Mouse (Mus musculus): ENCODE results near the gene 4933415F23Rik. TPM values are rescaled to one million over a fixed set of nuclear protein-coding genes. Genes with fewer than 3 reads are reported as not detected.

Gene 4933415F23Rik
- polyA plus RNA-seq, 2 experiments: not detected

DNA sequence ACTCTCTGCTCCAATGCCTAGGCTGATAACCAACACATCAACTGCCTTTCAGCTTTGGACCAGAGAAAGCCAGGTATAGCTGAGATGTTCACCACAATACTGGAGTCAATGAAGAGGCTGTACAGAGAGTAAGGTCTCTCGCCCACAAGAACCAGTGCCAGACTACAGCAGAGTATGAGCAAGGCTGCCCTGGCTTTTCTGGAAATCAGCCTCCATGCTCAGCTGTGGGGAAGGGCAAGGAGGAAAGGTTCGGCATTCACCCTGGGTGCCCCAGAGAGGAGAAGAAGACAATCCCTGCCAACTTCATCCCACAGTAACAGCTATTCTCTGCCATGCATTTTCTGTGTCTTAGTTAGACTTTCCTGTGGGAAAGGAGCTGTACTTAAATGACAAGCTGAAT lies 38.1 kb downstream of the 4933415F23Rik start:
- Histone ChIP-seq H3K4me3 (ENCODE audit: insufficient read depth in 1 of 2, low read depth in 2 of 2, low read length in 2 of 2) (no peak overlapping the region), H3K27me3 (ENCODE audit: control insufficient read depth, insufficient read depth, low read length) (no peaks in the 10 kb centered on the region), H3K36me3 (replicated peaks; ENCODE audit: control insufficient read depth, insufficient read depth, low read depth) (no peaks in the 10 kb centered on the region), H3K4me2 (ENCODE audit: low read depth) (no peak overlapping the region), H3K4me1 (replicated peaks; ENCODE audit: control insufficient read depth in 2 of 2, insufficient read depth in 2 of 2, low read length in 1 of 2) (no peaks in the 10 kb centered on the region), H3K9me3 (ENCODE audit: control insufficient read depth, low read length) (no peaks in the 10 kb centered on the region), H3K9ac (replicated peaks) (no peak overlapping the region), H3K27ac (no peak overlapping the region)
- ATAC-seq (ENCODE audit: insufficient read depth) (no peak), DNase-seq (ENCODE audit: low read depth in 3 of 3, low spot score in 3 of 3) (no peak)
- WGBS (ENCODE audit: insufficient replicate concordance): 50% methylated on average over 2 of the region's 2 CpGs
- no peak for TF ChIP-seq EP300 (IDR thresholded peaks at IDR 0.05; ENCODE audit: low read depth)
- no peak for TF ChIP-seq CTCF (IDR thresholded peaks at IDR 0.05; ENCODE audit: low read depth)

DNA sequence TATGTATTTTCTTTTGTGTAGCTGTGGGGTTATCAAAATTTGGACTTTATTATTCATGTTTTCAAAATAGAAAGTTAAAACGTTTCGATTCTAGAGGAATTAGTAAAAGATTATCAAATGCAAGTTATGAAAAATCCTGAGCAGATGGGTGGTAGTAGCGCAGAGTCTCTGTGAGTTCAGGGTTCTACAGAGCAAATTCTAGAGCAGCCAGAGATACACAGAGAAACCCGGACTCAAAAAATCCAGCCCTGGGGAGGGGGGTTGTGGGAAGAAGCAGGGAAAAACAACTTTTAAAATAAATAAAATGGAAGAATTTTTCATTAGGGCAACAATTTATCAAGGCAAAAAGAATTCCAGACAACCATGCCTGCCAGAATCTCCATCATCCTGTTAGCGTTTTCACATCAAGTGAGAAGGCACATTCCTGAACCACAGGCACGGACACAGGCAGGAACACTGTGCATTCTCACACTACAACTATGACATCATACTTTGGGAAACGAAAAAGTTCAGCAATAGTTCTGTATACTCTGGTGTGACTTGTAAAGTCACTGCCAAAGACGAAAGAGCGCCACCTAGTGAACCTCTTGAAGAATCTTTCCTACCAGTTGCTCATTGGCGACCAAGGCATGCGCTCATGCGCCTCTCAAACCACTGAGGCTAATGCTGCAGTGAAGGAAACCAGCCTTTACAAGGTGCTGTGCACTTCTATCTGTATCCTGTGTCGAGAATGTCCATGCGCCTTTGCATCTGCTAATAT lies 40.3 kb downstream of the 4933415F23Rik start:
- Histone ChIP-seq H3K9ac (replicated peaks) (no peak overlapping the region), H3K4me2 (ENCODE audit: low read depth) (no peak overlapping the region), H3K27me3 (ENCODE audit: control insufficient read depth, insufficient read depth, low read length) (no peaks in the 10 kb centered on the region), H3K36me3 (replicated peaks; ENCODE audit: control insufficient read depth, insufficient read depth, low read depth) (no peaks in the 10 kb centered on the region), H3K4me1 (replicated peaks; ENCODE audit: control insufficient read depth in 2 of 2, insufficient read depth in 2 of 2, low read length in 1 of 2) (no peaks in the 10 kb centered on the region), H3K9me3 (ENCODE audit: control insufficient read depth, low read length) (no peaks in the 10 kb centered on the region), H3K4me3 (ENCODE audit: insufficient read depth in 1 of 2, low read depth in 2 of 2, low read length in 2 of 2) (no peak overlapping the region), H3K27ac (no peak overlapping the region)
- peak; percentile 65 for TF ChIP-seq CTCF (IDR thresholded peaks at IDR 0.05; ENCODE audit: low read depth)
- TF ChIP-seq EP300 (IDR thresholded peaks at IDR 0.05; ENCODE audit: low read depth): no peak
- 14% methylated on average over 14 of the region's 14 CpGs for WGBS (ENCODE audit: insufficient replicate concordance)
- ATAC-seq (ENCODE audit: insufficient read depth) (no peak), DNase-seq (ENCODE audit: low read depth in 3 of 3, low spot score in 3 of 3) (peak; percentile 12 to 22 (median 17))

DNA sequence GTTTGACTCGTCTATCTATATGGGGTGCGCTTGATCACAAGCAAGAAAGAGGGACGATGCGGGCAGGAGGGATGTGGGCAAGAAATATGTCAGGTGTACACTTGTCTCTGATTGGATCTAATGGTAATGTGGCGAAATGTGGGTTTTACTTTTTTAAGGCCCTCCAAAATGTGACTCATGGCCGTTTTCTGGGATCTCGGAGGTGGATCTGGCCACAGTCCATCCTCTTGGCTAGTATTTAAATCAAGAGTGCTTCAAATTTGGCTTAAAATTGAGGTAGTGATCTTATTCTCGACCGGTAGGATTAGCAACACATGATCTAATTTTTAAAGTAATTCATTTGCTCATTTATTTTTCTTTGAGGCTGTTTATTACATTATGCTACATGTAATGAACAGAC lies 42.0 kb downstream of the 4933415F23Rik start:
- H3K36me3 ChIP-seq (replicated peaks; ENCODE audit: control insufficient read depth, insufficient read depth, low read depth): no peaks in the 10 kb centered on the region
- TF ChIP-seq EP300 (IDR thresholded peaks at IDR 0.05; ENCODE audit: low read depth): no peak
- TF ChIP-seq CTCF (IDR thresholded peaks at IDR 0.05; ENCODE audit: low read depth): no peak
- no peaks in the 10 kb centered on the region for H3K9me3 ChIP-seq (ENCODE audit: control insufficient read depth, low read length)
- no peak overlapping the region for H3K9ac ChIP-seq (replicated peaks)
- H3K27ac ChIP-seq: no peak overlapping the region
- ATAC-seq (ENCODE audit: insufficient read depth) (no peak), DNase-seq (ENCODE audit: low read depth in 3 of 3, low spot score in 3 of 3) (no peak)
- WGBS (ENCODE audit: insufficient replicate concordance): 69% methylated on average over 9 of the region's 9 CpGs
- no peaks in the 10 kb centered on the region for H3K4me1 ChIP-seq (replicated peaks; ENCODE audit: control insufficient read depth in 2 of 2, insufficient read depth in 2 of 2, low read length in 1 of 2)
- H3K4me2 ChIP-seq (ENCODE audit: low read depth): no peak overlapping the region
- no peaks in the 10 kb centered on the region for H3K27me3 ChIP-seq (ENCODE audit: control insufficient read depth, insufficient read depth, low read length)
- no peak overlapping the region for H3K4me3 ChIP-seq (ENCODE audit: insufficient read depth in 1 of 2, low read depth in 2 of 2, low read length in 2 of 2)

All from liver, embryonic 14.5 days (tissue).